Mouse (Mus musculus): ENCODE results near the gene Cd300ld5.
A peak's percentile ranks its signal among the peaks of the same experiment; 100 is the strongest.
"Not testable (repeated sequence)": the region's sequence is repeated elsewhere in the genome, so short reads cannot be mapped to it uniquely, and the experiment has no call there.

The Cd300ld5 gene

GRCm38 (mm10) chr11:115026912-115027311 is 10.7 kb downstream of the Cd300ld5 start, which contains the start of gene Cd300ld4:
Cd300ld4 (minus strand) TSS chr11:115027012.
- DNase-seq = not testable (repeated sequence)

- DNase-seq = not testable (repeated sequence)
Measured at GRCm38 (mm10) chr11:115016093-115016492, 21.5 kb downstream of the Cd300ld5 start, which contains the start of gene Cd300ld2. Cd300ld2 (minus strand) TSS chr11:115016193.

GRCm38 (mm10) chr11:115004070-115004469 is 33.5 kb downstream of the Cd300ld5 start:
- DNase-seq = peak; percentile 15

- no peak for DNase-seq
Measured at GRCm38 (mm10) chr11:115001474-115002040, 36.0 kb downstream of the Cd300ld5 start, which contains the start of gene Cd300c2. Cd300c2 (minus strand) TSS chr11:115001880.

GRCm38 (mm10) chr11:114989793-114990192 is 47.8 kb downstream of the Cd300ld5 start, which contains the start of gene Cd300ld:
Cd300ld (minus strand) TSS chr11:114989922.
- DNase-seq = no peak

- no peak for DNase-seq
Measured at GRCm38 (mm10) chr11:114981866-114982265, 55.7 kb downstream of the Cd300ld5 start.
